Mouse (Mus musculus) liver, embryonic 16.5 days (tissue): ENCODE measurements at regions not wholly inside any gene's neighbourhood (a gene's known extent, or its start where the extent isn't known, plus 50 kb on each side); places are given as distances from the start of the nearest gene placed in this dataset.

Experiments
- ATAC-seq: fragments of 200-750 bp; cut with Nextera tagmentation; 2 replicates; pipeline ENCODE4 v1.8.0; 2017; ENCODE audit warnings: low read depth, mild to moderate bottlenecking, moderate number of reproducible peaks, moderate library complexity
- H3K27ac ChIP-seq: fragments of 300-500 bp; sonication (generic); 2 replicates; pipeline ENCODE4 v1.5.1; 2014; ENCODE audit warnings: mild to moderate bottlenecking, low read length
- H3K27me3 ChIP-seq: fragments of 300-500 bp; sonication (generic); 2 replicates; pipeline ENCODE4 v1.6.1; 2014; ENCODE audit warnings: low read depth, low read length, mixed read lengths; ENCODE audit not compliant: control insufficient read depth, insufficient read depth
- H3K36me3 ChIP-seq: fragments of 300-500 bp; sonication (generic); 2 replicates; pipeline ENCODE4 v1.6.1; 2014; ENCODE audit warnings: mild to moderate bottlenecking; ENCODE audit not compliant: control insufficient read depth, insufficient read depth
- H3K4me1 ChIP-seq: fragments of 300-500 bp; sonication (generic); 2 replicates; pipeline ENCODE4 v1.6.1; 2014; ENCODE audit warnings: low read depth, low read length, mixed read lengths; ENCODE audit not compliant: control insufficient read depth
- H3K4me2 ChIP-seq: fragments of 300-500 bp; sonication (generic); 2 replicates; pipeline ENCODE4 v1.6.1; 2014; ENCODE audit warnings: low read depth, low read length, mixed read lengths
- H3K4me3 ChIP-seq: fragments of 300-500 bp; sonication (generic); 2 replicates; pipeline ENCODE4 v1.5.1; 2014; ENCODE audit warnings: low read depth, mild to moderate bottlenecking, low read length
- H3K9ac ChIP-seq: fragments of 300-500 bp; sonication (generic); 2 replicates; pipeline ENCODE4 v1.6.1; 2014; ENCODE audit warnings: low read depth, low read length
- H3K9me3 ChIP-seq: fragments of 300-500 bp; sonication (generic); replicated peaks from 2 replicates; pipeline ENCODE4 v1.6.1; 2016; ENCODE audit warnings: low read length; ENCODE audit not compliant: control insufficient read depth
- WGBS: fragments of 180-500 bp; shearing (Covaris S2); extraction: QIAGEN DNeasy Blood & Tissue Kit; methylation state at CpG from one replicate; pipeline ENCODE4 v1.1.7; 2014; ENCODE audit not compliant: insufficient replicate concordance; 5-methylcytosine and 5-hydroxymethylcytosine counted together

- Histone ChIP-seq H3K9ac (no peak overlapping the region), H3K4me3 (no peak overlapping the region), H3K27me3 (no peaks in the 10 kb centered on the region), H3K4me1 (peaks cover 4% of the 10 kb centered on the region), H3K36me3 (no peaks in the 10 kb centered on the region), H3K4me2 (no peak overlapping the region), H3K27ac (no peak overlapping the region), H3K9me3 (no peaks in the 10 kb centered on the region)
- WGBS: 45% methylated on average over 2 of the region's 2 CpGs
- ATAC-seq: no peak
Measured at GRCm38 (mm10) chr1:185726324-185726723, 271.7 kb downstream of the Slc30a10 start.

GRCm38 (mm10) chr1:185726811-185727210, 272.2 kb downstream of the Slc30a10 start:
- H3K4me2 ChIP-seq: no peak overlapping the region
- H3K27ac ChIP-seq: no peak overlapping the region
- H3K9me3 ChIP-seq: no peaks in the 10 kb centered on the region
- no peaks in the 10 kb centered on the region for H3K27me3 ChIP-seq
- no peak for ATAC-seq
- peaks cover 4% of the 10 kb centered on the region for H3K4me1 ChIP-seq
- no peak overlapping the region for H3K9ac ChIP-seq
- no peak overlapping the region for H3K4me3 ChIP-seq
- H3K36me3 ChIP-seq: no peaks in the 10 kb centered on the region

GRCm38 (mm10) chr1:185727749-185728148, 273.1 kb downstream of the Slc30a10 start:
- WGBS: 56% methylated on average over 4 of the region's 4 CpGs
- H3K27me3 ChIP-seq: no peaks in the 10 kb centered on the region
- no peak overlapping the region for H3K9ac ChIP-seq
- no peaks in the 10 kb centered on the region for H3K9me3 ChIP-seq
- no peak overlapping the region for H3K27ac ChIP-seq
- H3K4me3 ChIP-seq: no peak overlapping the region
- ATAC-seq: no peak
- no peak overlapping the region for H3K4me2 ChIP-seq
- peaks cover 6% of the 10 kb centered on the region for H3K4me1 ChIP-seq
- H3K36me3 ChIP-seq: no peaks in the 10 kb centered on the region

- H3K4me2 ChIP-seq: no peak overlapping the region
- H3K9me3 ChIP-seq: no peaks in the 10 kb centered on the region
- ATAC-seq: no peak
- H3K27ac ChIP-seq: no peak overlapping the region
- H3K36me3 ChIP-seq: no peaks in the 10 kb centered on the region
- H3K27me3 ChIP-seq: no peaks in the 10 kb centered on the region
- no peak overlapping the region for H3K9ac ChIP-seq
- no peak overlapping the region for H3K4me3 ChIP-seq
- peaks cover 6% of the 10 kb centered on the region for H3K4me1 ChIP-seq
- 57% methylated on average over 3 of the region's 3 CpGs for WGBS
Measured at GRCm38 (mm10) chr1:185728406-185728805, 273.8 kb downstream of the Slc30a10 start.

- Histone ChIP-seq H3K27ac (peak overlapping the region; percentile 80), H3K27me3 (no peaks in the 10 kb centered on the region), H3K4me2 (peak overlapping the region; percentile 42), H3K9ac (no peak overlapping the region), H3K4me1 (peaks cover 6% of the 10 kb centered on the region), H3K9me3 (no peaks in the 10 kb centered on the region), H3K36me3 (no peaks in the 10 kb centered on the region), H3K4me3 (no peak overlapping the region)
- 44% methylated on average over 9 of the region's 9 CpGs for WGBS
- peak; percentile 96 for ATAC-seq
Measured at GRCm38 (mm10) chr1:185731062-185731461, 276.4 kb downstream of the Slc30a10 start.

GRCm38 (mm10) chr1:185736773-185737172, 282.1 kb downstream of the Slc30a10 start:
- ATAC-seq: no peak
- Histone ChIP-seq H3K4me3 (no peak overlapping the region), H3K9ac (no peak overlapping the region), H3K27ac (no peak overlapping the region), H3K36me3 (no peaks in the 10 kb centered on the region), H3K27me3 (no peaks in the 10 kb centered on the region), H3K4me2 (no peak overlapping the region), H3K9me3 (no peaks in the 10 kb centered on the region), H3K4me1 (peaks cover 3% of the 10 kb centered on the region; the same call in 1 of the 2 replicates)
- WGBS: 32% methylated on average over 2 of the region's 2 CpGs

GRCm38 (mm10) chr1:185741034-185741890, 286.6 kb downstream of the Slc30a10 start:
- H3K27ac ChIP-seq: no peak overlapping the region
- no peaks in the 10 kb centered on the region for H3K36me3 ChIP-seq
- H3K4me1 ChIP-seq: no peaks in the 10 kb centered on the region
- no peak overlapping the region for H3K4me3 ChIP-seq
- no peaks in the 10 kb centered on the region for H3K9me3 ChIP-seq
- no peaks in the 10 kb centered on the region for H3K27me3 ChIP-seq
- ATAC-seq: no peak
- WGBS: 57% methylated on average over 11 of the region's 11 CpGs
- no peak overlapping the region for H3K4me2 ChIP-seq
- no peak overlapping the region for H3K9ac ChIP-seq

- H3K4me3 ChIP-seq: no peak overlapping the region
- no peak overlapping the region for H3K9ac ChIP-seq
- no peak overlapping the region for H3K4me2 ChIP-seq
- WGBS: 33% methylated on average over 2 of the region's 2 CpGs
- H3K27ac ChIP-seq: no peak overlapping the region
- H3K27me3 ChIP-seq: no peaks in the 10 kb centered on the region
- H3K36me3 ChIP-seq: no peaks in the 10 kb centered on the region
- no peak for ATAC-seq
- H3K9me3 ChIP-seq: no peaks in the 10 kb centered on the region
- no peaks in the 10 kb centered on the region for H3K4me1 ChIP-seq
Measured at GRCm38 (mm10) chr1:185749251-185749650, 294.6 kb downstream of the Slc30a10 start.

GRCm38 (mm10) chr1:185754486-185755290, 300.0 kb downstream of the Slc30a10 start:
- no peaks in the 10 kb centered on the region for H3K36me3 ChIP-seq
- H3K9ac ChIP-seq: no peak overlapping the region
- ATAC-seq: no peak
- no peaks in the 10 kb centered on the region for H3K27me3 ChIP-seq
- H3K9me3 ChIP-seq: no peaks in the 10 kb centered on the region
- no peaks in the 10 kb centered on the region for H3K4me1 ChIP-seq
- H3K4me2 ChIP-seq: no peak overlapping the region
- no peak overlapping the region for H3K4me3 ChIP-seq
- H3K27ac ChIP-seq: no peak overlapping the region
- 61% methylated on average over 13 of the region's 13 CpGs for WGBS
